In genomic region chr19:29895047-29895446, GRCm38 (mm10) we compare ENCODE assay signal across 24 mouse cellular contexts.
"Had no signal": no experiment of that assay in that cellular context is flagged by ENCODE, and none has a peak within 500 bp of the region (broad histone marks: within the 10 kb centered on the region; RNA-seq: fewer than 3 reads in every experiment).

No protein-coding gene starts in this region.

- H3K4me2 ChIP-seq: heart, embryonic 12.5 days; hindbrain, embryonic 14.5 days; intestine, embryonic 15.5 days; limb, embryonic 12.5 days; liver, embryonic 11.5 days had no signal

- H3K9ac ChIP-seq: heart, embryonic 12.5 days; hindbrain, embryonic 14.5 days; intestine, embryonic 15.5 days; limb, embryonic 12.5 days had no signal

- DNase-seq: gastrocnemius, adult 2 months; gastrocnemius, postnatal 10 days; gastrocnemius, postnatal 25 days; heart, adult 2 months; heart, postnatal 10 days; heart, postnatal 4 days; kidney, adult 18-20 months; kidney, adult 8-10 months; kidney, postnatal 10 days; kidney, postnatal 25 days; kidney, postnatal 4 days; liver had no signal

- H3K9me3 ChIP-seq: intestine, embryonic 15.5 days; limb, embryonic 10.5 days had no signal

- H3K4me3 ChIP-seq: gastrocnemius, adult 2 months; heart, adult 2 months; heart, embryonic 12.5 days; hindbrain, embryonic 10.5 days; intestine, embryonic 15.5 days; layer of hippocampus, adult 2 months; left cerebral cortex, adult 2 months; limb, embryonic 10.5 days; limb, embryonic 12.5 days had no signal

- H3K27ac ChIP-seq: gastrocnemius, adult 2 months; heart, adult 2 months; hindbrain, embryonic 10.5 days; hindbrain, embryonic 14.5 days; intestine, embryonic 15.5 days; layer of hippocampus, adult 2 months; left cerebral cortex, adult 2 months; limb, embryonic 10.5 days; limb, embryonic 12.5 days had no signal

- H3K4me1 ChIP-seq: heart, embryonic 12.5 days; intestine, embryonic 15.5 days; limb, embryonic 10.5 days; limb, embryonic 12.5 days had no signal

- H3K27me3 ChIP-seq: heart, embryonic 12.5 days; intestine, embryonic 15.5 days; limb, embryonic 12.5 days had no signal

- ATAC-seq: hindbrain, embryonic 16.5 days; inflammation-experienced regulatory T-cells, adult 6 months; intestine, embryonic 15.5 days; intestine, postnatal 0 days had no signal

- H3K36me3 ChIP-seq: heart, embryonic 12.5 days; hindbrain, embryonic 10.5 days; intestine, embryonic 15.5 days; limb, embryonic 10.5 days; limb, embryonic 12.5 days had no signal
